Mouse (Mus musculus): ENCODE data around the gene Anks1. TPM values are rescaled to one million over a fixed set of nuclear protein-coding genes. Genes with fewer than 3 reads are reported as not detected.

The Anks1 gene
- total and polyA plus RNA-seq, 2 experiments: 8.8 to 10.0 TPM

DNA sequence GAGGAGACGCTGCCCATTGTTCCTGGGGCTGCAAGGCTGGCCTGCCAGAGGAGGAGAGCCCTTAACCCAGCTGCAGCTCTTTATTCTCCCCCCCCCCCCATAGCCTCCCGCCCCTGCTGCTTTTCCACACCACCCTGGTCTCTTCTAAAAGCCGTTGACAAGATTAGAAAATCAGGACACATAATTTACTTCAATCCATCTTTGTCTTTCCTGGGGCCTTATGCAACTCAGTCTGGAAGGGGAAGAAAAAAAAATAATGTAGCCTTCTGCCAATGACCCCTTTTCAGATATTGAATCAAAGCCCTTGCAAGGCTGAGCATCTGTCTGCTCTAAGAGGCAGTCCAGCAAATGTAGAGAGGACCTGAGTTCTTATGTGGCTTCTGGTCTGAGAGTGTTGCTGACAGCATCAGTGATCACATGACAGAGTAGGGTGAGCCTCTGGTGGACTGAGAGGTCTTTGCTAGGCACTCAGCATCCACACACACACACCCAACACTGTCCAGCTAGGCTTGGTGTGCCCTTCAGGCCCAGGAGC is 124.0 kb downstream of the Anks1 start:
- 90% methylated on average over 3 of the region's 3 CpGs for WGBS
- H3K79me2 ChIP-seq (ENCODE audit: control insufficient read depth, insufficient read depth, low read length): no peaks in the 10 kb centered on the region; the same call in 1 of the 2 replicates
- TF ChIP-seq POLR2A (IDR thresholded peaks at IDR 0.05; ENCODE audit: extremely low read depth, insufficient read depth, low read length) (no peak), CTCF (IDR thresholded peaks at IDR 0.05; ENCODE audit: low read depth, low read length) (no peak)
- H3K9ac ChIP-seq (ENCODE audit: low read depth, low read length): no peak overlapping the region
- no peak overlapping the region for H3K4me3 ChIP-seq (ENCODE audit: insufficient read depth, low read depth, low read length)
- H3K27ac ChIP-seq (replicated peaks; ENCODE audit: insufficient read depth, low read depth, low read length): no peak overlapping the region
- no peaks in the 10 kb centered on the region for H3K36me3 ChIP-seq (ENCODE audit: control insufficient read depth, insufficient read depth, low read length)
- no peak for DNase-seq (ENCODE audit: extremely low read depth, low read depth, low spot score)
- H3K4me1 ChIP-seq (ENCODE audit: control insufficient read depth, insufficient read depth, low read length): peaks cover 20% of the 10 kb centered on the region
- no peaks in the 10 kb centered on the region for H3K27me3 ChIP-seq (ENCODE audit: control insufficient read depth, insufficient read depth, low read length)

GRCm38 (mm10) chr17:28034986-28035385 is 125.9 kb downstream of the Anks1 start:
- no peak for DNase-seq (ENCODE audit: extremely low read depth, low read depth, low spot score)
- H3K27me3 ChIP-seq (ENCODE audit: control insufficient read depth, insufficient read depth, low read length): no peaks in the 10 kb centered on the region
- no peak overlapping the region for H3K27ac ChIP-seq (replicated peaks; ENCODE audit: insufficient read depth, low read depth, low read length)
- peaks cover 19% of the 10 kb centered on the region for H3K4me1 ChIP-seq (ENCODE audit: control insufficient read depth, insufficient read depth, low read length)
- no peak overlapping the region for H3K9ac ChIP-seq (ENCODE audit: low read depth, low read length)
- TF ChIP-seq POLR2A (IDR thresholded peaks at IDR 0.05; ENCODE audit: extremely low read depth, insufficient read depth, low read length) (no peak), CTCF (IDR thresholded peaks at IDR 0.05; ENCODE audit: low read depth, low read length) (no peak)
- no peaks in the 10 kb centered on the region; the same call in 1 of the 2 replicates for H3K79me2 ChIP-seq (ENCODE audit: control insufficient read depth, insufficient read depth, low read length)
- H3K36me3 ChIP-seq (ENCODE audit: control insufficient read depth, insufficient read depth, low read length): no peaks in the 10 kb centered on the region
- no peak overlapping the region for H3K4me3 ChIP-seq (ENCODE audit: insufficient read depth, low read depth, low read length)
- WGBS: 81% methylated on average over 8 of the region's 8 CpGs

DNA sequence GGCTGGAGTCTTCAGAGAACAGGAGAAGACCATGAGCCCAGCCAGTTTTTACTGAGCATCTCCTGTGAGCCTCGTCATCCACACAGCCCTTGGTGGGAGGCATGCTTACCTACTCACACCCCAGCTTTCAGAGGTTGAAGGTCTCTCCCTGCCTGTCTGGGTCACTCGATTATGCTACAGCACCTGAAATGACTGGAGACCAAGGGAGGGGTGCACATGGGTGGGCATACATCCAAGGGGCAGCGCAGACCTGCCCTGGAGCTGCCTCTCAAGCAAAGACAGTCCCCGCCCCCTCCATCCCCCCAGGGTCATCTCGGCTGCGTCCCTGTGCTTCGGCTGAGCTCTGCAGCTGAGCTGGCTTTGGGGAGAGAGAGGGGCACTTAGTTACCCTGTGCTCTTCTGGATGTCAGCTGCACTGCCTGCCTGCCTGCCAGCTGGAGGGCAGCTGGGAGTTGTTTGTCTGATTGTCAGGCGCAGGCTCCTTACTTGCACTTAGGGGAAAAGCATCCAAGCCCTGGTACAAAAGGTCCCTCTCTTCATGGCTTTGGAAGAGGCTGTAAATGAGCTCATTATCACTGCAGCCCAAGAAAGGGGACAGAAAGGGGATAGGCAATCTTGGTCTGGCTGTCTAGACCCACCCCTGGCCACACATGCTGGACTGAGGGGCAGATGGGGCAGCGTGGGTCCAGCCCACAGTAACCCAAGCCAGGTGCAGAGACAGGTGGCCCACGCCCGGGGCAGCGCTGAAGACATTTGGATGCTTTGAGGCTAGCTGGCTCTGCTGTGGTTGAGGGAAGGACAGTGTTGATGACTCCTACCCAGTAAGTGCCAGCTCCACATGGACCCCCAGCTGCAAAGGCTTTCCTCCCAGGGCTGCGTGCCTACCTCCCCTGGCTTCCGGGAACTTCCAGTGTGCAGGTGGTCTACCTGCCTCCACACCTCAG is 128.0 kb downstream of the Anks1 start:
- H3K79me2 ChIP-seq (ENCODE audit: control insufficient read depth, insufficient read depth, low read length): no peaks in the 10 kb centered on the region; the same call in 1 of the 2 replicates
- no peak for TF ChIP-seq POLR2A (IDR thresholded peaks at IDR 0.05; ENCODE audit: extremely low read depth, insufficient read depth, low read length)
- TF ChIP-seq CTCF (IDR thresholded peaks at IDR 0.05; ENCODE audit: low read depth, low read length): no peak
- no peaks in the 10 kb centered on the region for H3K36me3 ChIP-seq (ENCODE audit: control insufficient read depth, insufficient read depth, low read length)
- no peak overlapping the region for H3K9ac ChIP-seq (ENCODE audit: low read depth, low read length)
- peaks cover 3% of the 10 kb centered on the region; the same call in 1 of the 2 replicates for H3K4me1 ChIP-seq (ENCODE audit: control insufficient read depth, insufficient read depth, low read length)
- H3K4me3 ChIP-seq (ENCODE audit: insufficient read depth, low read depth, low read length): no peak overlapping the region
- H3K27ac ChIP-seq (replicated peaks; ENCODE audit: insufficient read depth, low read depth, low read length): no peak overlapping the region
- H3K27me3 ChIP-seq (ENCODE audit: control insufficient read depth, insufficient read depth, low read length): no peaks in the 10 kb centered on the region
- DNase-seq (ENCODE audit: extremely low read depth, low read depth, low spot score): no peak
- 87% methylated on average over 14 of the region's 14 CpGs for WGBS

DNA sequence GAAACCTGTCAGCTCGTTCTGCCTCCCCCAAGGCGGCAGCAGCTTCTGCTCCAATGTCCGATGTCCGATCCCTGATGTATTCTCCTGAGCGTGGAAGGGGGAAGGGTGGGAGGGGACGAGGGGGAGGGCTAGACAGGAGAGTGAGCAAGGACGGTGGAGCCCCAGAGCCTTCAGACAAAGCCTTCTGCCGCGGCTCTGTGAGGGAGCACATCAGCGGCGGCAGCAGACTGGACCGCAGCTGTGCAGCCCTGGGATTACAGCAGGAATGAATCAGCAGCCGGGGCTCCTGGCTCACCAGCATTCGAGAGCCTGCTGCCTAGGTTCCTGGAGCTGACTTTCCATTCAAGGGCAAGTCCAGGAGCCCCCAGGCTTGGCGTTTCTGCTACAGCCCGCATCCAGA is 131.5 kb downstream of the Anks1 start:
- no peak for DNase-seq (ENCODE audit: extremely low read depth, low read depth, low spot score)
- Histone ChIP-seq H3K4me1 (ENCODE audit: control insufficient read depth, insufficient read depth, low read length) (no peaks in the 10 kb centered on the region), H3K4me3 (ENCODE audit: insufficient read depth, low read depth, low read length) (no peak overlapping the region), H3K36me3 (ENCODE audit: control insufficient read depth, insufficient read depth, low read length) (peaks cover 5% of the 10 kb centered on the region; the same call in 1 of the 2 replicates), H3K27me3 (ENCODE audit: control insufficient read depth, insufficient read depth, low read length) (no peaks in the 10 kb centered on the region), H3K27ac (replicated peaks; ENCODE audit: insufficient read depth, low read depth, low read length) (no peak overlapping the region), H3K9ac (ENCODE audit: low read depth, low read length) (no peak overlapping the region), H3K79me2 (ENCODE audit: control insufficient read depth, insufficient read depth, low read length) (no peaks in the 10 kb centered on the region)
- no peak for TF ChIP-seq CTCF (IDR thresholded peaks at IDR 0.05; ENCODE audit: low read depth, low read length)
- no peak for TF ChIP-seq POLR2A (IDR thresholded peaks at IDR 0.05; ENCODE audit: extremely low read depth, insufficient read depth, low read length)
- 87% methylated on average over 16 of the region's 16 CpGs for WGBS

GRCm38 (mm10) chr17:28041298-28041697 is 132.2 kb downstream of the Anks1 start:
- H3K79me2 ChIP-seq (ENCODE audit: control insufficient read depth, insufficient read depth, low read length): no peaks in the 10 kb centered on the region
- peaks cover 5% of the 10 kb centered on the region; the same call in 1 of the 2 replicates for H3K36me3 ChIP-seq (ENCODE audit: control insufficient read depth, insufficient read depth, low read length)
- no peak overlapping the region for H3K4me3 ChIP-seq (ENCODE audit: insufficient read depth, low read depth, low read length)
- H3K4me1 ChIP-seq (ENCODE audit: control insufficient read depth, insufficient read depth, low read length): no peaks in the 10 kb centered on the region
- no peaks in the 10 kb centered on the region for H3K27me3 ChIP-seq (ENCODE audit: control insufficient read depth, insufficient read depth, low read length)
- H3K27ac ChIP-seq (replicated peaks; ENCODE audit: insufficient read depth, low read depth, low read length): no peak overlapping the region
- no peak for TF ChIP-seq CTCF (IDR thresholded peaks at IDR 0.05; ENCODE audit: low read depth, low read length)
- TF ChIP-seq POLR2A (IDR thresholded peaks at IDR 0.05; ENCODE audit: extremely low read depth, insufficient read depth, low read length): no peak
- 95% methylated on average over 13 of the region's 13 CpGs for WGBS
- H3K9ac ChIP-seq (ENCODE audit: low read depth, low read length): no peak overlapping the region
- DNase-seq (ENCODE audit: extremely low read depth, low read depth, low spot score): no peak

Measured in liver, adult 2 months (tissue).